Mouse (Mus musculus) heart, embryonic 10.5 days (tissue): Measurements from ENCODE around the gene Rfxap. TPM values are rescaled to one million over a fixed set of nuclear protein-coding genes. Genes with fewer than 3 reads are reported as not detected.
"Not testable (repeated sequence)": the region's sequence is repeated elsewhere in the genome, so short reads cannot be mapped to it uniquely, and the experiment has no call there.

ENCODE experiments used
- DNase-seq: peaks from one replicate; pipeline ENCODE4 v3.0.0-alpha.2; 2017; ENCODE audit warnings: low spot score
- H3K27ac ChIP-seq: fragments of 300-500 bp; sonication (generic); 2 replicates; pipeline ENCODE4 v1.5.1; 2016; ENCODE audit warnings: mild to moderate bottlenecking
- H3K27me3 ChIP-seq: fragments of 300-500 bp; sonication (generic); 2 replicates; pipeline ENCODE4 v1.6.1; 2016; ENCODE audit warnings: mild to moderate bottlenecking; ENCODE audit not compliant: poor library complexity, insufficient read depth, severe bottlenecking
- H3K36me3 ChIP-seq: fragments of 300-500 bp; sonication (generic); 2 replicates; pipeline ENCODE4 v1.6.1; 2016; ENCODE audit warnings: mild to moderate bottlenecking, moderate library complexity
- H3K4me1 ChIP-seq: fragments of 300-500 bp; sonication (generic); 2 replicates; pipeline ENCODE4 v1.6.1; 2016; ENCODE audit warnings: mild to moderate bottlenecking
- H3K4me3 ChIP-seq: fragments of 300-500 bp; sonication (generic); 2 replicates; pipeline ENCODE4 v1.5.1; 2016; ENCODE audit warnings: mild to moderate bottlenecking, moderate library complexity
- H3K9me3 ChIP-seq: fragments of 300-500 bp; sonication (generic); 2 replicates; pipeline ENCODE4 v1.6.1; 2016; ENCODE audit warnings: mild to moderate bottlenecking, moderate library complexity
- WGBS: fragments of 180-500 bp; shearing (Covaris S2); methylation state at CpG from one replicate; pipeline ENCODE4 v1.1.7; 2016; 5-methylcytosine and 5-hydroxymethylcytosine counted together
- polyA plus RNA-seq: library from polyadenylated mRNA; unstranded; fragments of >200 nt; fragmentation: Nextera tagmentation; extraction: Ambion mirVana; gene quantifications from 2 replicates; pipeline ENCODE4 v1.2.1, GENCODE M21; 2016

Rfxap gene
- polyA plus RNA-seq, 1 experiment from 2014 or later: 43.6 TPM

- Histone ChIP-seq H3K4me3 (no peak overlapping the region), H3K27me3 (no peaks in the 10 kb centered on the region), H3K27ac (no peak overlapping the region), H3K4me1 (peaks cover 14% of the 10 kb centered on the region), H3K9me3 (no peaks in the 10 kb centered on the region), H3K36me3 (peaks cover 32% of the 10 kb centered on the region)
- WGBS: 90% methylated on average over 5 of the region's 5 CpGs
- DNase-seq: no peak
Observed at GRCm38 (mm10) chr3:54795379-54795778, 12.2 kb downstream of the Rfxap start.

DNA sequence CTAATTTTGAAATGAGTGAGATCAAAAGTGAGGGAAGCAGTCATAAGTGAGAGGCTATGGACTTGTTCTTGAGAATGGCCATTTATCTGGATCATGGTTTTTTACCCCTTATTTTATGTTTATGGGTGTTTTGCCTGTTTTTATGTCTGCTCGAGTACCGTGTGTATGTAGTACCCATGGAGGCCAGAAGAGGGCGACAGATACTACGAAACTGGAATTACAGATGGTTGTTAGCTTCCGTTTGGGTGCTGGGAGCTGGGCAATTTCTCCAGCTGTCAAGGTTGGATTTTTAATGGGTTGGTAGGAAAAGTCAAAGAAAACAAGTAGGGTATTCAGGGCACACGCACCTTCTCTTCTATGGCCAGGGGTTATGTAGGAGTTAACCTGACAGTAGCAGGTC lies 13.8 kb downstream of the Rfxap start:
- DNase-seq: no peak
- 86% methylated on average over 6 of the region's 6 CpGs for WGBS
- Histone ChIP-seq H3K4me1 (peaks cover 14% of the 10 kb centered on the region), H3K27ac (no peak overlapping the region), H3K36me3 (peaks cover 39% of the 10 kb centered on the region), H3K9me3 (no peaks in the 10 kb centered on the region), H3K4me3 (no peak overlapping the region), H3K27me3 (no peaks in the 10 kb centered on the region)

DNA sequence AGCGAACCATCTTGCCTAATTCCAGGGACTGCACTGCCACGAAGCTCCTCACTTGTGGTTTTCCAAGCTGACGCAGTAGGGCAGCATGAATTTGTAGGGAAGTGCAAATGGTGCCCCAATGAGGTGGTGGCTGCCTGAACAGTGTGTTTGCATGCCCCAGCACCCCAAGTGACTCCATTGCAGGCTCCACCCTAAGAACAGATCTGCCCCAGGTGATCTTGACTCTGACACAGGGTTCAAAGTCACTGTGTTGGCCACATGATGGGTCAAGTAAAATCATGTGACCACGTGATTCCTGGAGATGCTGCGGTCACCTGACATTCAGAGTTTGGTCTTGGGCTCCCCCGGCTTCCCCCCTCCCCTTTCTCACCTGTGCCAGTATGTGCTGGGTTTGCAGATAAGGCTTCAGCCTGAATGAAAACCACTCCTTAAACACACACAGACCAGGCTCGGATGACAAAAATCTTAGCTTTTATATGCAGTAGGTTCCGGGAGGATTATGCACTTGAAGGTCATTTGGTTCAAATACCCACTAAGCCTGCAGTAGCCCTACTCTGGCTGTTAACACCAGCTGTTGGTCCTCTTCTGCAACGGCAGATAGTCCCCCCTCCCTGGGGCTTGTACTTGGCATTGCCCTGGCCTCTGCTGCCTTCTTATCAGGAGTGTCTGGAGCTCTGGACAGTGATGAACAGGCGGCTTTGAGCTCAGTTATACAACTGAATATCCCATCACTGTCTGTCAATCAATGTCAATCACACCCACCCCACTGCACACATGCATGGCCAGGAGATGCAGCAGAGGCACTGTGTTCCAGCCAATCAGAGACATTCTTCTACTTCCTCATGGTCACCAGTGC lies 15.5 kb downstream of the Rfxap start:
- WGBS: 65% methylated on average over 10 of the region's 10 CpGs
- Histone ChIP-seq H3K4me3 (no peak overlapping the region), H3K36me3 (peaks cover 32% of the 10 kb centered on the region)

GRCm38 (mm10) chr3:54790601-54791000 lies 17.0 kb downstream of the Rfxap start:
- peaks cover 14% of the 10 kb centered on the region for H3K4me1 ChIP-seq
- no peaks in the 10 kb centered on the region for H3K27me3 ChIP-seq
- no peak overlapping the region for H3K27ac ChIP-seq
- WGBS: 59% methylated on average over 2 of the region's 2 CpGs
- peaks cover 42% of the 10 kb centered on the region for H3K36me3 ChIP-seq
- DNase-seq: no peak
- H3K4me3 ChIP-seq: no peak overlapping the region
- H3K9me3 ChIP-seq: no peaks in the 10 kb centered on the region

More for the DNA sequence above, 15.5 kb downstream of the Rfxap start:
- Histone ChIP-seq H3K9me3 (no peaks in the 10 kb centered on the region), H3K27ac (no peak overlapping the region), H3K27me3 (no peaks in the 10 kb centered on the region), H3K4me1 (peaks cover 14% of the 10 kb centered on the region)
- no peak for DNase-seq

- H3K27me3 ChIP-seq: no peaks in the 10 kb centered on the region
- DNase-seq: no peak
- H3K9me3 ChIP-seq: peaks cover 5% of the 10 kb centered on the region; the same call in 1 of the 2 replicates
- peaks cover 13% of the 10 kb centered on the region for H3K4me1 ChIP-seq
- WGBS: 58% methylated on average over 7 of the region's 7 CpGs
- peaks cover 6% of the 10 kb centered on the region; the same call in 1 of the 2 replicates for H3K36me3 ChIP-seq
- no peak overlapping the region for H3K4me3 ChIP-seq
- H3K27ac ChIP-seq: no peak overlapping the region
Observed at GRCm38 (mm10) chr3:54775989-54776631, 31.5 kb downstream of the Rfxap start.

- Histone ChIP-seq H3K27ac (no peak overlapping the region), H3K4me3 (no peak overlapping the region), H3K27me3 (no peaks in the 10 kb centered on the region), H3K4me1 (peaks cover 13% of the 10 kb centered on the region), H3K36me3 (no peaks in the 10 kb centered on the region; the same call in 1 of the 2 replicates), H3K9me3 (peaks cover 5% of the 10 kb centered on the region; the same call in 1 of the 2 replicates)
- no peak for DNase-seq
- WGBS: 81% methylated on average over 6 of the region's 6 CpGs
Observed at GRCm38 (mm10) chr3:54773613-54774012, 34.0 kb downstream of the Rfxap start.

- Histone ChIP-seq H3K27me3 (no peaks in the 10 kb centered on the region), H3K9me3 (peaks cover 5% of the 10 kb centered on the region; the same call in 1 of the 2 replicates), H3K4me3 (no peak overlapping the region), H3K36me3 (no peaks in the 10 kb centered on the region; the same call in 1 of the 2 replicates), H3K27ac (no peak overlapping the region), H3K4me1 (no peaks in the 10 kb centered on the region)
- DNase-seq: no peak
- WGBS: 77% methylated on average over 17 of the region's 17 CpGs
Observed at GRCm38 (mm10) chr3:54769349-54770275, 38.0 kb downstream of the Rfxap start.

GRCm38 (mm10) chr3:54768592-54768991 lies 39.0 kb downstream of the Rfxap start:
- no peak for DNase-seq
- H3K27me3 ChIP-seq: no peaks in the 10 kb centered on the region
- no peaks in the 10 kb centered on the region; the same call in 1 of the 2 replicates for H3K36me3 ChIP-seq
- H3K9me3 ChIP-seq: peaks cover 4% of the 10 kb centered on the region; the same call in 1 of the 2 replicates
- H3K4me3 ChIP-seq: no peak overlapping the region
- H3K4me1 ChIP-seq: peaks cover 6% of the 10 kb centered on the region; the same call in 1 of the 2 replicates
- H3K27ac ChIP-seq: no peak overlapping the region
- WGBS: 88% methylated on average over 8 of the region's 8 CpGs

- no peaks in the 10 kb centered on the region for H3K36me3 ChIP-seq
Observed at GRCm38 (mm10) chr3:54766811-54767210, 40.8 kb downstream of the Rfxap start.

DNA sequence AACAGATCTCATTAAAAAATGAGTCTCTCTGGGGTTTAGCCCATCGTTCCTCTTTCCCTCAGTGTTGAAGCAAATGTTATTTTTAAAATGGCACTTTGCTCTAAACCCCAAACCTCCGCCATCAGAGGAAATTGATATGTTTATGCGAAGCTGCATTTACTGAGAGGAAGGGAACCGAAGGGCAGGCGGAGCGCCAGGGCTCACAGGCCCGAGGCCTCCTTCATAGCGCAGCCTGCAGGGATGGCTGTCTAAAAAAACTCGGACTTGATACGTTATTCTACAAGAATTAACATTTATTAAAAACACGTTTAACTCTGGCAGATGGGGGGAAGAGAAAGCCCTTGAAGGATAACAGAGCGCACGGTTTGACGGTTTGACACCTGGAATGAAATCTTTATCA lies 41.6 kb downstream of the Rfxap start:
- H3K9me3 ChIP-seq: no peaks in the 10 kb centered on the region
- no peaks in the 10 kb centered on the region for H3K27me3 ChIP-seq
- no peak for DNase-seq
- peaks cover 8% of the 10 kb centered on the region for H3K4me1 ChIP-seq
- no peaks in the 10 kb centered on the region for H3K36me3 ChIP-seq
- H3K27ac ChIP-seq: no peak overlapping the region
- no peak overlapping the region for H3K4me3 ChIP-seq
- 81% methylated on average over 14 of the region's 14 CpGs for WGBS

More at GRCm38 (mm10) chr3:54766811-54767210, 40.8 kb downstream of the Rfxap start:
- DNase-seq: no peak
- Histone ChIP-seq H3K27ac (no peak overlapping the region), H3K27me3 (no peaks in the 10 kb centered on the region), H3K4me1 (peaks cover 6% of the 10 kb centered on the region; the same call in 1 of the 2 replicates), H3K4me3 (no peak overlapping the region), H3K9me3 (no peaks in the 10 kb centered on the region)
- 76% methylated on average over 5 of the region's 5 CpGs for WGBS

DNA sequence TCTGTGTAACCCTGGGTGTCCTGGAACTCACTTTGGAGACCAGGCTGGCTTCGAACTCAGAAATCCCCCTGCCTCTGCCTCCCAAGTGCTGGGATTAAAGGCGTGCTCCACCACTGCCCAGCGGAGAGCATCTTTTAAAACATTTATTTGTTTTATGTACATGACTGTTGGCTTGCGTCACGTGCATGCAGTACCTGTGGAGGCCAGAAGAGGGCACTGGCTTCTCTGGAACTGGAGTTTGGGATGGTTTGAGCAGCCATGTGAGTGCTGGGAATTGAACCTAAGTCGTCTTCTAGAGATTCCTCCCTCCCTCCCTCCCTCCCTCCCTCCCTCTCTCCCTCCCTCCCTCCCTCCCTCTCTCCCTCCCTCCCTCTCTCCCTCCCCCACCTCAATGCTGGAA lies 42.1 kb downstream of the Rfxap start:
- not testable (repeated sequence) for H3K9me3 ChIP-seq, H3K27ac ChIP-seq, H3K27me3 ChIP-seq, H3K36me3 ChIP-seq, H3K4me3 ChIP-seq, DNase-seq
- H3K4me1 ChIP-seq: peaks cover 12% of the 10 kb centered on the region
- WGBS: 84% methylated on average over 6 of the region's 6 CpGs

- 67% methylated on average over 18 of the region's 18 CpGs for WGBS
- no peaks in the 10 kb centered on the region for H3K27me3 ChIP-seq
- H3K27ac ChIP-seq: no peak overlapping the region
- H3K36me3 ChIP-seq: no peaks in the 10 kb centered on the region
- H3K4me1 ChIP-seq: peaks cover 15% of the 10 kb centered on the region
- H3K4me3 ChIP-seq: peak overlapping the region; percentile 32; the same call in 1 of the 2 replicates
- no peak for DNase-seq
- H3K9me3 ChIP-seq: no peaks in the 10 kb centered on the region
Observed at GRCm38 (mm10) chr3:54764418-54764817, 43.2 kb downstream of the Rfxap start.
